Mouse (Mus musculus) c-Kit-positive CD71-negative TER-119-negative erythroid progenitor cells, embryonic 14.5 days (primary cell): ENCODE results near the gene Clp1.

Experiments
- DNase-seq: peaks from one replicate; pipeline ENCODE4 v3.0.0-alpha.2; 2013; ENCODE audit warnings: low read depth

Gene Clp1

DNA sequence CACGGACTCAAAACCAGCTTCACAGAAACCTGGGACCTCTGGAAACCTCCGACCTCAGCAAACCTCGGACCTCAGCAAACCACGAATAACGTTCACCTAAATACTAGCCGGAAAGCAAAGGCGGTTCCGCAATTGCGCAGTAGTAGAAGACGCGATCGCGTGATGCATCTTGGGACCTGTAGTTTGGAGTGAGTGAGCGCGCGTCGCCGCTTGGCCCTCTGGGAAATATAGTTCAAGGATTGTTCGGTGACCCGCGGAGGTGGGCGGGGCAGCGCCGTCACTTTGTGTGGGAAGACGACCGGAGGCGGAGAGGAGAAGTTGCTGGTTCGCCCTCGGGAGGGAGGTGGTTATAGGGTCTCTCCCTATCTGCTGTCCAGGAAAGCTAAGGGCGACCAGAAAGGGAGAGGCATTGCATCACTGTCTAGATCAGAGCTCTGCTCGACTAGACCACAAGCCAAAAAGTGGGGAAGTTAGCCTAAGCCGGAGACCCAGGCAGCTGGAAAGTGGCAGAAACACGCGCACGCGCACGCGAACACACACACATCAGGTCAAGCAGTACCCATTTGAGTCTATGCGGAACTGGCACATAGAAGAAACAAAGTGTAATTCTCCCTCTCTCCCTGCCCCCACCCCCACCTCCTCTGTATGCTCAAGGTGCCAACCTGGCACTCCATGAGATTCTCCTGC lies at the start of gene Clp1:
TSS of gene Clp1 (minus strand) at position 179 of the 687 bp plus-strand sequence.
- DNase-seq, result peak; percentile 99

DNA sequence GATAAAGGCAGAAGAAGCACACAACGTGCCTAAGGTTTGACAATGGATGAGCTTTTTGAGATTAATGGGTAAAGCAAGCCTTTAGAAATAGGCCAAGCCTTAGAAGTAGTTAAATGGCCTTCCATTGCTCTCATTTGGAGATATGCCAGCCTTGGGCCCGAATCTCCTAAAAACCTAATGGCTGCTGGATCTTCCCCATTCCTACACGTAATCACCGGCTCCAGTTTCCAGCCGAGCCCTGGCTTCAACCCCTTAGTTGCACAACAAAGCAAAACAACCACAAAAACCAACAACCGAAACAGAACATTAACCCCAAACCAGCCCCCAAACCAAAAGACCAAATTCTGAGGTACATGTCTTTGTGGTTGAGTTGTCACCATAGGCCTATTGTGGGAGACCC lies 48.5 kb upstream of the Clp1 start:
- no peak for DNase-seq

DNA sequence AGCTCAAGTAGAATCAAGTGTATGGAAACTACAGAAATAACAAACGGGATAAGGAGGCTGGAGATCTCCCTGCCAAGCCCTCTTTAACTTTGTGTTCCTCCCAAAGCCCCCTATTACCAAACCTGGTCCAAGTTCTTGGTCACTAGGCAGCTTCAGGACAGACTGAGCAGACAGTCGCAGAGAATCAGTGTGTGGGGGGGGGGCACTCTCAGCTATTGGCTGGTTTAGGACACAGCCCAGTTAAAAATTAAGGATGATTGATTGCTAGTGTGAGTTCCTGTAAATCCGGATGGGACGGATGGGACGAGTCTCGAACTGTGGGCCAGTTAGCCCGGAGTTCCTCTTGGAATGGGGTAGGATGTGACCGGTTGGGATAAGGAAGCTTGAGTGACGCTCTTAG lies 48.1 kb upstream of the Clp1 start, which contains the start of gene Serping1:
TSS of gene Serping1 (minus strand) at position 204 of the 400 bp plus-strand sequence.
- DNase-seq, result no peak

- no peak for DNase-seq
Observed at GRCm38 (mm10) chr2:84774751-84775150, 47.6 kb upstream of the Clp1 start.

DNA sequence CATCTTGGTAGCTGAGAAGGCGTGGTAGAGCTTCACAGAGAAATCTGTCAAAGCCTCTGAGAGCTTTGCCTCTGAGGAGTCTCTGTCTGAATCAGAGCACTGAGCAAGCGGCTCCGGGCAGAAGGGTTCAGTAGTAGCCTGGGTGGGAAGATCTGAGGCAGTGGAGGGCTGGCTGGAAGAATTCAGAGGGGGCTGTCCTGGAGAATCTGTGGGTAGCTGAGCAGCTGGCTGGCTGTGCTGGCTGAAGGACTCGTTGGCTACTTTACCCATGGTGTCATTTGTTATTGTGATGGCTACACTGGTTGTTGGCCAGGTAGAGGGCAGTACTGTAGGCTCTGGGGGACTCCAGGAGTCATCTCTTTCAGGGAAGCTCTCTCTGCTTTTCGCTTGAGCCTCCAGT lies 46.0 kb upstream of the Clp1 start:
- no peak for DNase-seq

DNA sequence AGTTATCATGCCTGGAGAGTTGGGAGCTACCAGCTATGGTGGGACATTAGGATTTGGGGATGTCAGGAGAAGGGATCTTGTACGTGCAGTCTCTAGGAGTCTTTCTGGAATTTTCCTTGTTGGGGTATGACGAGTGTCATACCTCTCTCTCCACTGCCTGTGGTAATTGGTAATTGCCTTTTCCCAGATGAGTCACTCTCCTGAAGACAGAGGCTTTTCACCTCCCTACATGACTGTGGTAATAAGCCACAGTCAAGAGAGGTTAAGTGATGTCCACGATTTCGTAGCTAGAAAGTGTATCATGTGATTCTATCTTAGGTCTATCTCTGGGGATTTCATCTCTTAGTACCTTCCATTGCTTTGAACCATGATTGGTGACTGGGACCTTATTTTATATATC lies 45.3 kb upstream of the Clp1 start:
- DNase-seq, result no peak

GRCm38 (mm10) chr2:84770501-84770900 lies 43.4 kb upstream of the Clp1 start:
- no peak for DNase-seq

DNA sequence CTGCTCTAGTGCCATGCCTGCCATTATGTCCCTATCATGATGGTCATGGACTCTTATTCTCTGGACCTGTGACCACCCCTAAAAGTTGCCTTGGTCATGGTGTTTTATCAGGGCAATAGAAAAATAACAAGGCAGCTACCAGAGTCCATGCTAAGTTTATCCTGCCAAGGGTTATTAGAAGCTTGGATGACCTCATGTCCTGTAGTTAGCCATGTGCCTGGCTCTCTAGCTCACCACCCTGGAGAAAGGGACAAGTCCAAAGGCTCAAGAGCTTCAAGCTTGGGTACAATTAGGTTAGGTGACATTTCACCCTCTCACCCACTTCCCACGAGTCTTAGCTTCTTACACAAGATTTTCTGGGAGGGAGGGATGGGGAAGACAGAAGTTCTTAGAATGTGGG lies 35.7 kb upstream of the Clp1 start:
- no peak for DNase-seq

DNA sequence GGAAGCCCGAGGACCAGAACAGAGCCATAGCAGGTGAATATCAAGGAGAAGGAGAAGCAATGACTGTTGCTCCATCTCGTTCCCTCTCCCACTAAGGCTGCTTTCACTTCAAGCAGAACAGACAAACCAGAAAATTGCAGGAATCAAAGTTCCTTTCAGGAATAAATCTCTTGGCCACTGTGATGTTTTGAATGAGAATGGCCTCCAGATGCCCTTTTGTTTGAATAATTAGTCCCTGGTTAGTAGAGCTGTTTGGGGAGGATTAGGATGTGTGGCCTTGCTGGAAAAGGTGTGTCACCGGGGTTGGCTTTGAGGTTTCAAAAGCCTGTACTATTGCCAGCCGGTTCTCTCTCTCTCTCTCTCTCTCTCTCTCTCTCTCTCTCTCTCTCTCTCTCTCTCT lies 35.1 kb upstream of the Clp1 start:
- no peak for DNase-seq

DNA sequence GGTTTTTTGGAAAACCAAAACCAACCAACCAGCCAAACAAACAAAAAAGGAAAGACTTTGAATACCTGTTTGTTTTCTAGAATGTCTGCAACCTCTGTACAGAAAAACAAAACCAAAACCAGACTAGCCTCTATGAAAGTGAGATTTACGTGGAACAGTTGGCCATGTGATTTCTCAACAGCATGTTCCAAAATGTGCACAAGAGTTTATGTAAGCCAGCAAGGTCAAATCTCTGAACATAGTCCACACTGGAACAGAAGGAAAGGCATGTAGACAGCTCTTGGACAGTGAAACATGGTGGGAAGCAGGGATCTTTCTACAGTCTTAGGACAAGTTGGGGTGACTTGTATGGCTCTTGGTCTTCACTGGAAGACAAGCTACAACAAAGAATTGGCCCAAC lies 34.7 kb upstream of the Clp1 start:
- no peak for DNase-seq

- DNase-seq, result no peak
Observed at GRCm38 (mm10) chr2:84761309-84761708, 34.2 kb upstream of the Clp1 start.

DNA sequence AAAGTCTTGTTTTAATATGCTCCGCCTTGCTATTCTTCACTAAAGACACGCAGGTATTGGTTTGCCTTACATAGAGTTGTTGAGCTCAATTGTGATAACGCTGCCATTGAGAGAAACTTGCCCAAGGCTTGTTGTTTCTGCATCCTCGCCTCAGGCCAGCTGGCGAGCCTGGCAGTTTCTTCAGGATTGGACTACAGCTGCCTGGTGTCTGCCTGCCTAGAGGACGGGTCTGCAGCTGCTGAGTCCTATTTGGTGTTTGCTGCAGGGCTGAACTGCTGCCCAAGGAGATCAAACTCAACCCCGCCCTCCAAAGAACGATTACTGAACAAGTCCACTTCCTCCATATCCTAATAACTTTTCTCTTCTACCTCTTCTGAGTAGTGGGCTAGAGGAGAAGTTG lies 33.6 kb upstream of the Clp1 start:
- DNase-seq, result no peak

DNA sequence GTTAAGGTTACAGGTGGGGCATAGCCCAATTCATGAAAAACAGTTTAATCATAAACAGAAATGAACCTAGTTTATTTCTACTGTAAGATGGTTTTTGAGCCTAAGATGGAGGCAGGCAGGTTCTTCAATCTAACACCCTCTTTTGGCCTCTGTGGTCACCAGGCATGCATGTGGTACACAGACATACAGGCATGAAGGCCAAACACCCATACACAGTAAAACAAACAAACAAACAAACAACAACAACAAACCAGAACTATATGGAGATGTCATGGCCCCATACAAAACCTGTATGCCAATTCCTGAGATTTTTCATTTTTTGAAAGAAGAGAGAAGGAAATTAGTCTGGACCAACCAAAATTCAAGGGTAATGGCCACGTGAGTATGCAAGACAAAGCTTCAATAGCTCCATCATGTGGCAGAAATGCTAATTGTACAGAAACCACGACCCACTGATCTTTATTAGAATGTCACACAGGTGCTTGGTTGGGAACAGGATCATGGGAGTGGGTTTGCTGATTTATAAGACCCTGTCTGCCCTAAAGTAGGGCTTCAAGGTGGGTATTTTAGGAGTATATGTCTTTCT lies 31.5 kb upstream of the Clp1 start:
- peak; percentile 67 for DNase-seq

GRCm38 (mm10) chr2:84757026-84757682 lies 30.0 kb upstream of the Clp1 start:
- DNase-seq, result no peak

- DNase-seq, result no peak
Observed at GRCm38 (mm10) chr2:84756245-84756644, 29.1 kb upstream of the Clp1 start.

- no peak for DNase-seq
Observed at GRCm38 (mm10) chr2:84750115-84750514, 23.0 kb upstream of the Clp1 start.

- DNase-seq, result no peak
Observed at GRCm38 (mm10) chr2:84744126-84744525, 17.0 kb upstream of the Clp1 start.

GRCm38 (mm10) chr2:84743561-84743960 lies 16.4 kb upstream of the Clp1 start, which contains the start of gene Gm19426:
Gm19426 (minus strand) TSS chr2:84743655.
- DNase-seq, result peak; percentile 43

- DNase-seq, result no peak
Observed at GRCm38 (mm10) chr2:84742451-84743283, 15.5 kb upstream of the Clp1 start.

- no peak for DNase-seq
Observed at GRCm38 (mm10) chr2:84741841-84742450, 14.8 kb upstream of the Clp1 start.

GRCm38 (mm10) chr2:84740608-84741333 lies 13.6 kb upstream of the Clp1 start:
- DNase-seq, result no peak
